Mouse (Mus musculus) cerebellum, postnatal 10 days (tissue): ENCODE results near the gene Hcn3.
A peak's percentile ranks its signal among the peaks of the same experiment; 100 is the strongest.
"Not testable (repeated sequence)": the region's sequence is repeated elsewhere in the genome, so short reads cannot be mapped to it uniquely, and the experiment has no call there.

Experiments used
- DNase-seq, 2 experiments: peaks; one replicate each; pipeline ENCODE4 v3.0.0; 2021; ENCODE audit warnings: mixed read lengths in 2 of 2

Gene Hcn3

DNA sequence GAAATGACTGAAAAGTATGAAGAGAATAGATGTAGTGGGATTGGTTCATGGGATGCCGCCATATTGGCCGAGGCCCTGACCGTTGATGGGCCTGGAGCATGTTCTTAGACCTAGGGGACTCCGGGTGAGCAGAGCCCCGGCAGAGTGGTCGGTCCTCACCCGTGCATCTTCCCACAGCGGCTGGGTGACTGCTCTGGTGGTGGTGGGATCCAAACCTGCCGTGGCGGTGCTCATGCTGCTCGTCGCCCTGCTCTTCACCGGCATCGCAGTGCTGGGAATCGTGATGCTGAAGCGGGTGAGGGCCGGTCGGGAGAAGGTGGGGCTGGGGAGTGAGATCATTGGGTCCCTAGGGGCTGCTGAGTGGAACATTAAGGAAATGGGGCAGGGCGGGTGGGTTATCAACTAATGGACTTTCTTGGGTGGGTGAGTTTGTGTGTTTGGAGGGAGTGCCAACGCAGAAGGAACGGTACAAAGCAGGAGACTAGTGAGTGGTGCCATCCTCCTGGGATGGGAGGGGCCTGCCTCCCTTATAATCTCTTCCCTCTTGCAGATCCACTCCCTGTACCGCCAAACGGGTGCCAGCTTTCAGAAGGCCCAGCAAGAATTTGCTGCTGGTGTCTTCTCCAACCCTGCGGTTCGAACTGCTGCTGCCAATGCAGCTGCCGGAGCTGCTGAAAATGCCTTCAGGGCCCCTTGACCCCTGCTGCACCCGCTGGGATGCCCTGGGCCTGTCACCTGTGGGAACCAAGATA is 21.9 kb upstream of the Hcn3 start:
- peak in 1 of 2 experiments; percentile 27 for DNase-seq

DNA sequence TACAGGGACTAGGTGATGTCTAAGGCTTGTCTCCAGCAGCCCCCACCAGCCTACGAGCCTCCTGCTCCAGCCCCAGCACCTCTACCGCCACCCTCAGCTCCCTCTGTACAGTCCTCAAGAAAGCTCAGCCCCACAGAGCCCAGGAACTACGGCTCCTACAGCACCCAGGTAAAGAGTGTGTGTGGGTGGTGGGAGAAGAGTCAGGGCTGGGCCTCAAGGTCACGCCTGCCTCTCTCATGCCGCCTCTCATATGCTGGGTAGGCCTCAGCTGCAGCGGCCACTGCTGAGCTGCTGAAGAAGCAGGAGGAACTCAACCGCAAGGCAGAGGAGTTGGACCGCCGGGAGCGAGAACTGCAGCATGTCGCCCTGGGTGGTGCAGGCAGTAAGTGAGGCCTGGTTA is 19.1 kb upstream of the Hcn3 start:
- DNase-seq, result no peak

DNA sequence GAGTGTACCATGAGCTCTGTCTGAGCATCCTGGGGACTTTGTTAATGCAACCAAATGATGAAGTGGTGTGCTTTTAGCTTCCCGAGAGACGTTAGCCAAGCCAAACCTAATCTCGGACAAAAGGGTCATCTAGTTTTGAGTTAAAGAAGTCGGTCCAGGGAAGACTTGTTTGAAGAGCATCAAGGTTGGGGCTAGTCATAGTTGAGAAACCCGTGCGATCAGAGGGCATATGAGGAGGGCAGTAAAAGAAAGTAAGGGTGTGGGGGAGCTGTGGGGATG is 18.1 kb upstream of the Hcn3 start:
- DNase-seq, result no peak

DNA sequence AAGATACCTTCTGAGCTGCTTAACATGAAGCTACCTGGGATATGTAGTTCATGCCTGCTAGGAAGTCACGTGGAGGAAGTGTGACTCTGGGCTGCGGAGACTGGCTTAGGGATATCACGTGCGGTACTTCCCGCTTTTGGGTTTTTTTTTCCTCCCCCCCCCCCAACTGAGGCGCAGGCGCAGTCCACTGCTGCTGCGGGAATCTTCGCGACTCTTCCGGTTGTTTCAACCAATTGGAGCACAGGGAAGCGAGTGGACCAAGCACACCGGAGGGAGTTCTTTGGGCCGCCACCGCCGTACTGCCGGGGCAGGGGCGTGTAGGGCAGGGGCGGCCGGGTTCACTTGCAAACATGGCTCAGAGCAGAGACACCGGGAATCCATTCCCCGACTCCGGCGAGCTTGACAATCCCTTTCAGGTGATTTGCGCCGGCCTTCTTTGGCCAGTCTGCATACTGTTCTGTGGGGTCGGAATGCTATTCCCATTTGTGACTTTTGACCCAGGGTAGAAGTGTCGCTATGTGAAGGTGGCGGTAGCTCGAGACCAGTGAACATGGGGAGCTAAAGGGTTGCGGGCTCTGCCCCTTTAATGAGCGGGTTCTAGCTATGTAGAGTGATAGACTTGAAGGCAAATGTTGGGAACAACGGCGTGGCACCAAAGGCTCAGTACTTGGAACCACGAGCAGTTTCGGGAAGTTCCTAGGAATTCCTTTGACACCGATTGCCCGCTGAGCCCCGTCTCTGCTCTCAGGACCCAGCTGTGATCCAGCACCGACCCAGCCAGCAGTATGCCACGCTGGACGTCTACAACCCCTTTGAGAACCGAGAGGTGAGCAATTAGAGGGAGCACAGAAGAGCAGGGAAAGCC is 17.5 kb upstream of the Hcn3 start, which contains the start of gene Scamp3:
Gene Scamp3, plus strand, starts transcription at position 232 of the 865 bp plus-strand sequence.
- peak; percentile 90 to 92 for DNase-seq

DNA sequence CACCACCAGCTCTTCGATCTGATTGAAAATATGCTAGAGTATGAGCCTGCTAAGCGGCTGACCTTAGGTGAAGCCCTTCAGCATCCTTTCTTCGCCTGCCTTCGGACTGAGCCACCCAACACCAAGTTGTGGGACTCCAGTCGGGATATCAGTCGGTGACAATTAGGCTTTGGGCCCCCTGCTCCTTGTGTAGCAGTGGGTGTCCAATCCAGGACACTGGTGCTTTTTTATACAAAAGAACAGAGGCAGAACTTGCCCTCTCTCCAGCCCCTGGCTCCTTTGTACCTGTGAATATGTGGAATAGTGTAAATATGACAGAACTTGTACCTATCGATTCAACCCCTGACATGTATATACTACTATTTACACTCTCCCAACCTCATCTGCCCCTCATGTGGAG is 16.4 kb upstream of the Hcn3 start:
- no peak for DNase-seq

DNA sequence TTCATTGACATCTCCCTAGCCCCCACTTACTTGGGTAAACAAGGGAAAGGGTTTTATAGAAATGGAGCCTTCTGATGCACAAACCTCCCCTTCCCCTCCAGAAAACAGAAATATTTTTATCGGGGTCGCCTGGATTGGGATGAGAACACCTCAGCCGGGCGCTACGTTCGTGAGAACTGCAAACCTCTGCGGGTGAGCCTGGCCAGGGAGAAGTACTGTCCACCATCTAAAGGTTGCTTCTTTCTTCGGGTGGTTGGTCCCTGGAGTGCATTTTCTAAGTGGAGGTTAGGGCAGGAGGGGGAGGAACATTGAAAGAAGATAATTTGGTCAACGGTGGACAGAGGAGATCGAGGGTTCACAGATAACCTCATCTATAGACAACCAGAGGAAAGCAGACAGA is 15.5 kb upstream of the Hcn3 start:
- DNase-seq, result no peak

DNA sequence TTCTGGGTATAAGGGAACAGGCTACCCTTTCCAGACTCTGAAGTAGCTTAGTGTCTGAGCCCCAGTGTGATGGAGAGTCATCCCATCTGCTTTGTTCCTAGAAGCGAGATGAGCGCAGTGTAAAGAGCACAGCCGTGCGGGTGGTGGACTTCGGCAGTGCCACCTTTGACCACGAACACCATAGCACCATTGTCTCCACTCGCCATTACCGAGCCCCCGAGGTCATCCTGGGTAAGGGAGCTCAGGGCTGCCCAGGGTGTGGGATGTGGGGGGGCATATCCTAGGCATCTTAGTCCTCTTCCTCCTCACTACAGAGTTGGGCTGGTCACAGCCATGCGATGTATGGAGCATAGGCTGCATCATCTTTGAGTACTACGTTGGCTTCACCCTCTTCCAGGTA is 14.8 kb upstream of the Hcn3 start:
- DNase-seq, result no peak

DNA sequence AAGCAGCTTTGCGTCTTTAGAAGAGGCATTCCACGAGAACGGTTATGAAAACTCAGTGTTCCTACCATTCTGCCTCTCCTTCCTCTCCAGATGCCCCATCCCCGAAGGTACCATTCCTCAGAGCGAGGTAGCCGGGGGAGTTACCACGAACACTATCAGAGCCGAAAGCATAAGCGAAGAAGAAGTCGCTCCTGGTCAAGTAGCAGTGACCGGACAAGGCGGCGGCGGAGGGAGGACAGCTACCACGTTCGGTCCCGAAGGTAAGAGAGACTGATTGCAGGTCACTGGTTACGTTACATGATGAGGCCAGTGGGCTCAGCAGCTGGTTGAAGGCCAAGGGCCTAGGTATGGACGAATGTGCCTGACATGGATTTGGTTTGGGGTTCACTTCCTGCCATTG is 6.9 kb upstream of the Hcn3 start:
- DNase-seq, result no peak

DNA sequence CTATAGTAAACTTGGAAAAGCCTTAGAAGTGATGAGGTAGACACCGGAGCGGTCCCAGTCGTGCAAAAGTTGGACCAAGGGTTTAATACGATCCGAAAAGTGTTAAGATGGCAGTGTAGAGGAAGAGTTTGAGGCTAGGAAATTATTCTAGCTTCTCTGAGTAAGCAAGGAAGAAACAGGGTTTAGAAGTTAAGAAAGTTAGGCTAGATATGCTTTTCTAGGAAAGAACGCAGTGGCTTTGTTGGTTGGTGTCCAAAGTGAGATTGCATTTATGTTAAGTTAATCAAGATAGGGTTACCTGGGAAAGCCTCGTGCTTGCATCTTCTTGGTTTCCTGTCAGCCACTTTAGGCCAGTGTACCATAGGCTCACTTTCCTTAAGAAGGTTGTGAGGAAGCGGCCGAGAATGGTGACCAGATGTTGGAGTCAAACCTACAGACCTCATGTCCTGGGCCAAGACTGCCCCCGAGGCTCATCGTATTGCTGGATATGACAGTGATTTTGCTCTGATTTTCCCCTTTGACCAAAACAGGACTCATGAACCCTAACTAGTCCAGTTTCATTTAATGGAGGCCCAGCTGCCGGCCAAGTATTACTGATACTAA is 5.4 kb upstream of the Hcn3 start:
- no peak for DNase-seq

DNA sequence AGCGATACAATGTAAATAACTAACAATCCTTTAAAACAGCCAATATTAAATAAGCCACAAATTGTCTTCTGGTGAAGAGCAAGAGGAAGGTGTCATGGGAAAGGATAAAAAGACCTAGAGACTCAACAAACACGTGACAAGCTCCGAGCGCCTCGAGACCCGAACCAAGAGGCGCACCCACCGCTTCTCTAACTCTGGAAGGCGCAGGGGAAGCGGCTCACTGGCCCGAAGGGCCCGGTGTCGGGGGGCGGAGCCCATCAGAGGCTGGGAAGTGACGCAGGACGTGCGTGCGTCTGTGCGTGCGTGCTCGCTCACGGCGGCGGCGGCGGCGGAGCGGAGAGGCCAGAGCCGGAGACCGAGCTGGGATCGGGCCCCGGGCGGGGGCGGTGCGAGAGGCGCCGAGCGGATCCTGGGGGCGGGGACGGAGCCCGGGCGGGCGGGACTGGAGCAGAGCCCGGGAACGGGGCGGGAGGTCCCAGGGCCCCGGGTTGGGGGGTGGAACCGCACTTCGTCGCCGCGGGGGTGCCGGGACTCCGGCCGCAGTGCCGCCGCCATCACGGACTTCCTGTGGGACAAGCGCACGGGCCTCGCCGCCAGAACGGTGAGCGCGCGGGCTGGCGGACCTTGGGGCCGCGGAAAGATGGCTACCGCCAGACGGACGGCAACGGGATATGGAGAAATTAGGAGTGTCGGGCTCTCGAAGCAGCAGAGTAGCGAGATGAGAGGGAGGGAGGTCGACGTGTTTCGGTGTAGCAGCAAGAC is 4.7 kb upstream of the Hcn3 start, which contains the start of gene Clk2:
Gene Clk2, plus strand, starts transcription at position 290 of the 762 bp plus-strand sequence.
- DNase-seq, result peak; percentile 95 to 97

DNA sequence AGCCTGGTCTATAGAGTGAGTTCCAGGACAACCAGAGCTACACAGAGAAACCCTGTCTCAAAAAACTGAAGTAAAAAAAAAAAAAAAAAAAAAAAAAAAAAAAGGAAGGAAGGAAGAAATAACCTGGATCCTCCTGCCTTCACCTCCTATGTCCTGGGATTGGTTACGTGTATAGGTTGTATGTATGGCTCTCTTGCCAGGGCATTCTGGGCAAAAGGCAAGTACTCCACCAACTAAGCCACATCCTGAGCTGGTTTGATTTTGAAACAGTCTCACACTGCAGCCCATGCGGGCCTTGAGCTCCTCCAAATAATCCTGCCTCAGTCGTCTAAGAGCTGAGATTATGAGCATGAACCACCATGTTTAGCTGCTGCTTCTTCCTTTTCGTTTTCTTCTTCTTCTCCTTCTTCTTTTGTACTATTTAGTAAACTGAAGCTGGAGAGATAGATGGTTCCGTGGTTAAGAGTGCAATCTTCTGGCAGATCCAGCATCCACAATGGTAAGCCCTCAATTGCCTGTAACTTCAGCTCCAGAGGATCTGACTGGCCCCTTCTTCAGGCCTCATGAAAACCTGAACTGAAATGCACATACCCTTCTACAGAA is 3.7 kb upstream of the Hcn3 start:
- DNase-seq, result no peak

DNA sequence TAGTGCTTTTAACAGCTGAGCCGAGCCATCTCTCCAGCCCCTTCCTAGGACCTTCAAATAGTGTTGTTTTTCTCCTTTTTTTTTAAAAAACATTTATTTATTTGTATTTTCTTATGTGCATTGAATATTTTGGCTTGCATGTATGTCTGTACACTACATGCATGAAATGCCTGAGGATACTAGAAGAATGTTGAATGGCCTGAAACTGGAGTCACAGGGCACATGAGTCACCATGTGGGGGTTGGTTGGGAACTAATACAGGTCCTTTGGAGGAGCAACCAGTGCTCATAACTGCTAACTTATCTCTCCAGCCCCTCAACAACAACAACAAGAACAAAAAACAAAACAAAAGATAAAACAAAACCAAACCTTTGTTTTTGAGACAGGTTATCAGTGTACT is 3.1 kb upstream of the Hcn3 start:
- DNase-seq, result no peak

DNA sequence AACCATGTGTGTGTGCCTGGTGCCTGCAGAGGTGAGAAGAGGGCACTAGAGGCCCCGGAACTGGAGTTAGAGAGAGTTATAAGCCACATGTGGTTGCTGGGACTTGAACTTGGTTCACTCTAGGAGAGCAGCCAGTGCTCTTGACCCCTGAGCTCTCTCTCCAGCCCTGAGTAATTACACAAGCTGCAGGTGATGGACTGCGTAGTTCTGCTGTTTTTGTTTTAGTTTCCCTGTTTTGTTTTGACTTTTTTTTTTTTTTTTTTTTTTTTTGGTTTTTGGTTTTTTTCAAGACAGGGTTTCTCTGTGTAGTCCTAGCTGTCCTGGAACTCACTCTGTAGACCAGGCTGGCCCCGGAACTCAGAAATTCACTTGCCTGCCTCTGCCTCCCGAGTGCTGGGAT is 1.8 kb upstream of the Hcn3 start:
- no peak for DNase-seq

DNA sequence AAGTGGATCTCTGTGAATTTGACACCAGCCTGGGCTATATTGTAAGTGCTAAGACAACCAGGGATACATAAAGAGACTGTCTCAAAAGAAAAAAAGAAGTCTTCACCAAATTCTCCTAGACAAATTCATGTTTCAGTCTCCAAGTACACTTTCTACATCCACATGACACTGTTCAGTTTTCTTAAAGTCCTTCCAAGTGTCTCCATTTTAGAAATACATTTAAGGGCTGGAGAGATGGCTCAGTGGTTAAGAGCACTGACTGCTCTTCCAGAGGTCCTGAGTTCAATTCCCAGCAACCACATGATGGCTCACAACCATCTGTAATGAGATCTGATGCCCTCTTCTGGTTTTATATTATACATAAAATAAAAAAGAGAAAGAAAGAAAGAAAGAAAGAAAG is 1.2 kb upstream of the Hcn3 start:
- DNase-seq, result not testable (repeated sequence)

DNA sequence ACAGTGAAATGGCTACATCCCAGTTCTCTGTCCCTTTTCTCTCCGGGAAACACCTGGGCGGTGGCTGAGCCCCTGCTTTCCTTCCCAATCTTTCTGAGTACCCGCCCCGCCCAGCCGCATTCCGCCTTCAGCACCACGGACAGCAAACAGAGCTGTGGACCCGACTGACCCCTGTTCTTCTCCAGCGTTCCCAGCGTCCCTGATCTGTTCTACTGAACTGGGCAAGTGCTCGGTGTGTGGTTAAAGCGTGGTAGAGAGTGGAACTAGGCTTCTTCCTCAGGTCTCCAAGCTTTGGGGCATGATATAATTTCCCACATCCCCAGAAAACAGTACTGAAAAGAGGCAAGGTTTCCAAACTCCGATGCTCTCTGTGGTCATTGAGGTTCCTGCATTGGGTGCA is 785 bp downstream of the Hcn3 start:
- DNase-seq, result peak in 1 of 2 experiments; percentile 30

DNA sequence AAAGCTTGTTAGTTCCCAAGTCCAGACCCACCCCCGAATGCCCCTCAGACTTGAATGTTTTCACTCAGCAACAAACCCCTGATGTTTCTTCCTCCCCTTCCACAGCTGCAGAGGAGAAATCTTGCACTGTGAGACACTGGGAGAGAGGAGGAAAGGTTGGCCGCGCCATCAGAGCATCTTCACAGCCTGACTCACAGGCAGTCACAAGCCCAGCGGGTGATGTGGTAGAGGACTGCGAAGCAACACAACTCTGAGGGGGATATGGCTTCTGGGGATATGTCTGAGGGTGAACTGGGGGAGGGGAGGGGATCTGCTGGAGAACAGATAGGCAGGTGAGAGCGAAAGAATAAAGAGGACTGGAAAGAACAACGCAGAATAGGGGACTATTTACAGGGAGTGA is 1.3 kb downstream of the Hcn3 start:
- DNase-seq, result peak in 1 of 2 experiments; percentile 24

DNA sequence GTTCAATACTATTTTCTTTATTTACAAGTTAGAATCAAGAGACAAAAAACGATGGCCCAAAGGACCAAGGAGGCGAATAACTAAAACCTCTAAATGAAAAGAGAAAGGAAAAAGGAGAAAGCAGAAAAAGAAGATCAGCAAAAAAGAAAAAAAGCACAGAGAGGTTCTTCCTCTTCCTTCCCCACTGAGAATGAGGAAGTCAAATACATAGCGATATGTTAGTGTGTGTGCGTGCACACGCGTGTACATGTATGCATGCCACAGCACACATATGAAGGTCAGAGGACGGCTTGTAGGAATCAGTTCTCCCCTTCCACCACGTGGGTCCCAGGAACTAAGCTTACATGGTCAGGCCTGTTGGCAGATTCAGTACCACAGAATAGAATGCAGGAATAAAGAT is 3.0 kb downstream of the Hcn3 start:
- DNase-seq, result no peak

DNA sequence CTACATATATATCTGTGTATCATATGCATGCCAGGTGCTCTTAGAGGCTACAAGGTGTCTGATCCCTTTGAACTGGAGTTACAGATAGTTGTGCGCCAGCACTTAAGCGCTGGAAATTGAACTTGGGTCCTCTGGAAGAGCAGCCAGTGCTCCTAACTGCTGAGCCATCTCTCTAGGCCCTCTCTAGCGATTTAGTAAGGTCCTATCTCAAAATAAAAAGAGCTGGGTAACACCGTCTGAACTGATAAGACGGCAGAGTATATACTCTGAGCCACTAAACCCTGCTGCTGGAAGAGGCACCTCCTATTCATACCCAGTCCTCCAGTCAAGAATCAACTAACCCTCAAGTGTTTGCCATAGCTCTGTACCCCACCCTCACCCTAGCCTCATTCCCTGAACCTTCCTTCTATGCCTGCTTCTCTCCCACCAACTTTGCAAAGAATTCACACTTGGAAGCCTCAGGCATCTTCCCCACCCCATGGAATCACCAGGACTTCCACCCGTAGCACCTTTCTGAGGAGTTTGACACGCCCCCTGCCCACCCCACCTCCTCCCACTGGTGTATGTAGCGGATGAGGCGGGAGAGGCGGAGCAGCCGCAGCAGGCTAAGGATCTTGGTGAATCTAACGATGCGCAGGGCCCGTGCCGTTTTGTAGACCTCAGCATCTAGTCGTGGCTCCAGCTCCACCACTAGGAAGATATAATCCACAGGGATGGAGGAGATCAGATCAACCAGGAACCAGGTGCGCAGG is 7.7 kb downstream of the Hcn3 start:
- DNase-seq, result no peak

DNA sequence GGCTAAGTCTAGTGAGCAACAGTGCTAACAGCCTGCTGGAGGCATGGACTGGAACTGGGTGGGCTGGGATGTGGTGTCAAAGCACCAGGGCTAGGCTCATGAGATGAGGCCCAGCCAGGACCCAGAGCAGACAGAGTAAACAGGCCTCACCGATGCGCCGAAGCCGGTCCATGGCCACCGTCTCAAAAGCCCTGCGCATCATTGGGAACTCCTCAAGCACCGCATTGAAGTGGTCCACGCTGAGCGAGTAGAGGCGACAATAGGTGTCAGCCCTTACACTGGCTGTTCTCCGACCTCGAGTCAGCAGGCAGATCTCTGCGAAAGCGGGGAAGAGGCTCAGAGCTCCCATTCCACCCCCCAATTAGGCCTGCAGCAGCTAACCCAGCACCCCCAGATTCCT is 11.4 kb downstream of the Hcn3 start:
- no peak for DNase-seq

DNA sequence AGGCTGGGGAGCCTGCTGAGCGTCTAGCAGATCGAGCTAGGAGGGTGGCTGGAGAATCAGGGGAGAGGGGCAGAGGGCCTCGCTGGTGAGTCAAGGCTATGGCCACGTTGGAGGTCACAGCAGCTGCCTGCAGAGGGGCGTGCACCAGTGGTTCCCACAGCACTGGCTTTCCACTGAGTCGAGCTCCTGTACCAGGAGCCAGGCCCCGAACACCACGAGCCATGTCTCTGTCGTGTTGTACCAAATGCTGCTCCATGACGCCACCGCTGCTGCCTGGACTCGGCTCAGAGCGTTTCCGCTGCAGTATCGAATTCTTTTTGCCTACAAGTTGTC is 12.1 kb downstream of the Hcn3 start:
- DNase-seq, result no peak

DNA sequence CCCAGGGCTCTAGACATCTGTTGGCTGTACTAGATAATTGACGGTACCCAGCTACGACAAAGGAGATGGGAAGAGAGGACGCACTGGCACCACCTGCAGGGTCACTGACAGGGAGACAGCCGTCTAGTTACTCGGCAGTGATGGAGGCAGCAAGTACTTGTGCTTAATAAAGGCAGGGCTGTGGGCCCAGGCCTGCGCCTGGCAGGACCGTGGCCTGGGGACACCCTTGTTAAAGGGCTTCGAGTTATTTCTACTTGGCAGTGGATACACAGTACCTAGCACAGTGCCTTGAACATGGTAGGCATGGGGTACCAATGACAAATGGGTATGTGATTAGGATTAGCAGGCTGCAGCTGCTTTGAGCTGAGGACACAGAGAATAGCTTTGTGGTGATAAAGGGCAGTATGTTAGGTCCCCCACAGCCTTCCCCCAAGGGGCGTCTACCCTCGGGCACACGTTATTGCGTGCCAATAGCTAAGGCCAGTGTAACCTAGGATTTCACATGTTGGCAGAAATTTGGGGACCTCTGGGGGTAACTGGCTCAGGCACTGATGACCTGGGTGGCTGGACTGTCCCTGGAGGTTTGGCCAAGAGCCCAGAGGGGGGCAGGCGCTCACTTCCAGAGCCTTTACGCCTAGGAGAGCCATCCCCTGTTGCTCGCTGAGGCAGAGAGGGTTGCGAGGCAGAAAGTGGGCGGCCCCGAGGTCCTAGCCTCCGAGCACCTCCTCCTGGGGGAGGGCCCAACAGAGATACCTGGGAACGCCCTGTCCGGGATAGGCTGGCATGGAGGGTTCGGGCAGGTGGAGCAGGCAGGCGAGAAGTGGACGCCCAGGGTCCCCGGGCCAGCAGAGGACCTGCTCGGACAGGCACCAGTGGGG is 12.7 kb downstream of the Hcn3 start:
- peak in 1 of 2 experiments; percentile 20 for DNase-seq
